Mouse (Mus musculus) intestine, postnatal 0 days (tissue): ENCODE measurements at regions not wholly inside any gene's neighbourhood (a gene's known extent, or its start where the extent isn't known, plus 50 kb on each side); places are given as distances from the start of the nearest gene placed in this dataset.

ENCODE experiments used
- ATAC-seq: fragments of 200-750 bp; cut with Nextera tagmentation; 2 replicates; pipeline ENCODE4 v1.8.0; 2017; ENCODE audit warnings: mild to moderate bottlenecking, moderate TSS enrichment, moderate library complexity
- H3K27ac ChIP-seq: fragments of 300-500 bp; sonication (generic); 2 replicates; pipeline ENCODE4 v1.5.1; 2014; ENCODE audit warnings: mild to moderate bottlenecking, low read depth, low read length, moderate library complexity
- H3K27me3 ChIP-seq: fragments of 300-500 bp; sonication (generic); replicated peaks from 2 replicates; pipeline ENCODE4 v1.6.1; 2014; ENCODE audit warnings: low read length, mixed read lengths; ENCODE audit not compliant: control insufficient read depth, insufficient read depth
- H3K36me3 ChIP-seq: fragments of 300-500 bp; sonication (generic); 2 replicates; pipeline ENCODE4 v1.6.1; 2014; ENCODE audit warnings: mild to moderate bottlenecking, moderate library complexity; ENCODE audit not compliant: control insufficient read depth, insufficient read depth
- H3K4me1 ChIP-seq: fragments of 300-500 bp; sonication (generic); replicated peaks from 2 replicates; pipeline ENCODE4 v1.6.1; 2014; ENCODE audit warnings: antibody characterized with exemption, low read length, mixed read lengths; ENCODE audit not compliant: control insufficient read depth, insufficient read depth
- H3K4me2 ChIP-seq: fragments of 300-500 bp; sonication (generic); replicated peaks from 2 replicates; pipeline ENCODE4 v1.6.1; 2014; ENCODE audit warnings: low read depth, mild to moderate bottlenecking, moderate library complexity
- H3K4me3 ChIP-seq: fragments of 300-500 bp; sonication (generic); 2 replicates; pipeline ENCODE4 v1.5.1; 2014; ENCODE audit warnings: low read depth, low read length
- H3K9ac ChIP-seq: fragments of 300-500 bp; sonication (generic); 2 replicates; pipeline ENCODE4 v1.6.1; 2014; ENCODE audit warnings: mild to moderate bottlenecking, low read depth, low read length
- H3K9me3 ChIP-seq: fragments of 300-500 bp; sonication (generic); 2 replicates; pipeline ENCODE4 v1.6.1; 2016; ENCODE audit warnings: mixed run types; ENCODE audit not compliant: control insufficient read depth
- CTCF ChIP-seq: sonication (generic); IDR thresholded peaks from 2 replicates; pipeline ENCODE4 v1.5.1; 2016; ENCODE audit warnings: low read depth, mild to moderate bottlenecking, control low read depth, antibody characterized with exemption, moderate library complexity
- WGBS: fragments of 180-500 bp; shearing (Covaris S2); extraction: QIAGEN DNeasy Blood & Tissue Kit; methylation state at CpG from one replicate; pipeline ENCODE4 v1.1.7; 2014; 5-methylcytosine and 5-hydroxymethylcytosine counted together

GRCm38 (mm10) chr17:45266776-45267175 lies 166.8 kb downstream of the Cdc5l start:
- Histone ChIP-seq H3K4me2 (no peak overlapping the region), H3K4me3 (no peak overlapping the region), H3K36me3 (no peaks in the 10 kb centered on the region), H3K9me3 (no peaks in the 10 kb centered on the region), H3K4me1 (no peaks in the 10 kb centered on the region), H3K27me3 (no peaks in the 10 kb centered on the region), H3K9ac (no peak overlapping the region), H3K27ac (no peak overlapping the region)
- no peak for TF ChIP-seq CTCF
- ATAC-seq: no peak
- 87% methylated on average over 6 of the region's 6 CpGs for WGBS

- Histone ChIP-seq H3K36me3 (no peaks in the 10 kb centered on the region), H3K27ac (no peak overlapping the region), H3K4me2 (no peak overlapping the region), H3K9me3 (no peaks in the 10 kb centered on the region), H3K4me3 (no peak overlapping the region), H3K4me1 (no peaks in the 10 kb centered on the region), H3K27me3 (no peaks in the 10 kb centered on the region), H3K9ac (no peak overlapping the region)
- 75% methylated on average over 7 of the region's 7 CpGs for WGBS
- no peak for TF ChIP-seq CTCF
- ATAC-seq: no peak
Measured at GRCm38 (mm10) chr17:45265587-45265986, 167.9 kb downstream of the Cdc5l start.

GRCm38 (mm10) chr17:45264434-45264833 lies 169.1 kb downstream of the Cdc5l start:
- no peak for ATAC-seq
- H3K36me3 ChIP-seq: no peaks in the 10 kb centered on the region
- WGBS: 59% methylated on average over 6 of the region's 6 CpGs

GRCm38 (mm10) chr17:45260421-45260820 lies 173.1 kb downstream of the Cdc5l start:
- TF ChIP-seq CTCF: no peak
- no peaks in the 10 kb centered on the region for H3K4me1 ChIP-seq
- no peak overlapping the region for H3K27ac ChIP-seq
- H3K27me3 ChIP-seq: no peaks in the 10 kb centered on the region
- no peak overlapping the region for H3K4me2 ChIP-seq
- WGBS: 70% methylated on average over 10 of the region's 10 CpGs
- H3K9ac ChIP-seq: no peak overlapping the region
- no peak for ATAC-seq
- no peaks in the 10 kb centered on the region for H3K36me3 ChIP-seq
- H3K9me3 ChIP-seq: no peaks in the 10 kb centered on the region
- no peak overlapping the region for H3K4me3 ChIP-seq

More at GRCm38 (mm10) chr17:45264434-45264833, 169.1 kb downstream of the Cdc5l start:
- H3K4me3 ChIP-seq: no peak overlapping the region
- no peaks in the 10 kb centered on the region for H3K9me3 ChIP-seq
- no peak for TF ChIP-seq CTCF
- H3K27me3 ChIP-seq: no peaks in the 10 kb centered on the region
- no peak overlapping the region for H3K9ac ChIP-seq
- H3K4me2 ChIP-seq: no peak overlapping the region
- no peak overlapping the region for H3K27ac ChIP-seq
- H3K4me1 ChIP-seq: no peaks in the 10 kb centered on the region

GRCm38 (mm10) chr17:45258007-45258406 lies 175.5 kb downstream of the Cdc5l start:
- Histone ChIP-seq H3K27me3 (no peaks in the 10 kb centered on the region), H3K27ac (no peak overlapping the region), H3K4me1 (no peaks in the 10 kb centered on the region), H3K9me3 (no peaks in the 10 kb centered on the region), H3K9ac (no peak overlapping the region), H3K4me3 (no peak overlapping the region), H3K36me3 (no peaks in the 10 kb centered on the region), H3K4me2 (no peak overlapping the region)
- no peak for ATAC-seq
- 74% methylated on average over 7 of the region's 7 CpGs for WGBS
- no peak for TF ChIP-seq CTCF

GRCm38 (mm10) chr17:45252593-45253230 lies 180.8 kb downstream of the Cdc5l start:
- no peaks in the 10 kb centered on the region for H3K4me1 ChIP-seq
- no peak overlapping the region for H3K27ac ChIP-seq
- 0 out of 2 replicates have a peak, but pooled peaks have one; percentile 10 for ATAC-seq
- WGBS: 44% methylated on average over 15 of the region's 15 CpGs
- H3K36me3 ChIP-seq: no peaks in the 10 kb centered on the region
- no peak overlapping the region; the same call in 1 of the 2 replicates for H3K4me2 ChIP-seq
- no peak overlapping the region for H3K4me3 ChIP-seq
- no peaks in the 10 kb centered on the region for H3K9me3 ChIP-seq
- TF ChIP-seq CTCF: no peak
- H3K27me3 ChIP-seq: no peaks in the 10 kb centered on the region
- no peak overlapping the region for H3K9ac ChIP-seq
